Comparison of ENCODE assay signal across 20 mouse cellular contexts in the genomic region with DNA sequence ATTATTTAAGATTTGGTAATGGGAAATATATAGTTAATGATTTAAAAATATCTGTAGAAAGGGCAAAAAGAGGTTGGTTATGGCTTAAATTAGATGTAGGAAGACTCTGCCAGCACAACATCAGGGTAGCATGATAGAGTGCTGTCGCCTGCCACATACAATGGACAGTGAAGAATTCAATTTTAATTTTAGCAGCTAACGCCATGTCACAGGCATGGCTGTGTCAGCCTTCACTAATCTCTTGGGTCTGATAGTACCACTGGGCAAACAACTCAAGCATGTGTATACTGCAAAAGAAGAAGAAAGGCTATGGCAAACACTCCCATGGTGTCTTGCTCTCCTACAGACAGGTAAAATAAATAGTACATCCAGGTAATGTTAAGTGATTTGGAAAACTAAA.
DNase-seq lines count a peak whose midpoint lies in the region; ATAC-seq and TF ChIP-seq lines count a peak whose summit lies in the region.
"Had no signal": no experiment of that assay in that cellular context is flagged by ENCODE, and none has a peak within 500 bp of the region (broad histone marks: within the 10 kb centered on the region; RNA-seq: fewer than 3 reads in every experiment).

No protein-coding gene starts in this region.

- H3K4me1 ChIP-seq in heart, adult 2 months (ENCODE audit: control insufficient read depth, insufficient read depth, low read length), result no peaks in the 10 kb centered on the region; the same call in 1 of the 2 replicates
- H3K4me1 ChIP-seq in heart, embryonic 10.5 days, result peaks cover 3% of the 10 kb centered on the region; the same call in 1 of the 2 replicates
- no peaks in the 10 kb centered on the region for H3K4me1 ChIP-seq in midbrain, embryonic 11.5 days (ENCODE audit: control insufficient read depth, insufficient read depth, low read length)
- H3K4me1 ChIP-seq in midbrain, embryonic 15.5 days, result no peaks in the 10 kb centered on the region
- H3K4me1 ChIP-seq in heart, postnatal 0 days (ENCODE audit: control insufficient read depth, insufficient read depth), result peaks cover 19% of the 10 kb centered on the region; the same call in 1 of the 2 replicates
- H3K4me1 ChIP-seq: embryonic facial prominence, embryonic 12.5 days; forebrain, embryonic 12.5 days; hindbrain, embryonic 10.5 days; intestine, embryonic 15.5 days had no signal

- TF ChIP-seq CTCF in heart, adult 2 months (IDR thresholded peaks at IDR 0.05), result no peak
- no peak for TF ChIP-seq CTCF in heart, postnatal 0 days (IDR thresholded peaks at IDR 0.05; ENCODE audit: low read depth)

- H3K9me3 ChIP-seq in heart, embryonic 10.5 days, result no peaks in the 10 kb centered on the region
- no peaks in the 10 kb centered on the region for H3K9me3 ChIP-seq in midbrain, embryonic 11.5 days (ENCODE audit: control insufficient read depth, low read length)
- H3K9me3 ChIP-seq in midbrain, embryonic 15.5 days, result no peaks in the 10 kb centered on the region
- no peaks in the 10 kb centered on the region for H3K9me3 ChIP-seq in heart, postnatal 0 days (replicated peaks; ENCODE audit: control insufficient read depth, low read length)
- H3K9me3 ChIP-seq: embryonic facial prominence, embryonic 12.5 days; forebrain, embryonic 12.5 days; hindbrain, embryonic 10.5 days; intestine, embryonic 15.5 days had no signal

- H3K79me2 ChIP-seq in heart, adult 2 months (replicated peaks; ENCODE audit: control insufficient read depth, insufficient read depth, low read length), result no peaks in the 10 kb centered on the region

- H3K27ac ChIP-seq in heart, adult 2 months, result peak overlapping the region; percentile 54
- H3K27ac ChIP-seq in heart, embryonic 10.5 days, result no peak overlapping the region
- H3K27ac ChIP-seq in midbrain, embryonic 11.5 days (ENCODE audit: low read depth, low read length), result no peak overlapping the region
- no peak overlapping the region for H3K27ac ChIP-seq in midbrain, embryonic 15.5 days
- peak overlapping the region; percentile 70 for H3K27ac ChIP-seq in heart, postnatal 0 days (ENCODE audit: low read depth)
- H3K27ac ChIP-seq: embryonic facial prominence, embryonic 12.5 days; forebrain, embryonic 12.5 days; hindbrain, embryonic 10.5 days; hindbrain, embryonic 14.5 days; intestine, embryonic 15.5 days had no signal

- WGBS in heart, adult 2 months, result 49% methylated on average over 2 of the region's 2 CpGs
- 73% methylated on average over 2 of the region's 2 CpGs for WGBS in heart, embryonic 10.5 days
- 96% methylated on average over 2 of the region's 2 CpGs for WGBS in midbrain, embryonic 11.5 days
- 87% methylated on average over 2 of the region's 2 CpGs for WGBS in midbrain, embryonic 15.5 days
- 36% methylated on average over 2 of the region's 2 CpGs for WGBS in heart, postnatal 0 days

- H3K4me2 ChIP-seq in midbrain, embryonic 11.5 days, result no peak overlapping the region
- H3K4me2 ChIP-seq in midbrain, embryonic 15.5 days, result no peak overlapping the region
- H3K4me2 ChIP-seq in heart, postnatal 0 days (ENCODE audit: low read depth, low read length), result peak overlapping the region; percentile 18; the same call in 1 of the 2 replicates
- H3K4me2 ChIP-seq: embryonic facial prominence, embryonic 12.5 days; forebrain, embryonic 12.5 days; hindbrain, embryonic 14.5 days; intestine, embryonic 15.5 days had no signal

- no peak for ATAC-seq in midbrain, embryonic 11.5 days (ENCODE audit: low FRiP score)
- ATAC-seq in midbrain, embryonic 15.5 days (replicated peaks), result no peak
- peak; percentile 93 for ATAC-seq in heart, postnatal 0 days (ENCODE audit: insufficient read depth, low read depth)
- ATAC-seq: activated CD4-positive, CD25-positive, alpha-beta regulatory T cell, adult 4 months; forebrain, postnatal 0 days; intestine, embryonic 15.5 days; Patski had no signal

- intact Hi-C loops in heart, adult 2 months (cut with DNase I), result no loop called here
- intact Hi-C loops in left cerebral cortex, postnatal 4 days (cut with DNase I), result no loop called here

- H3K27me3 ChIP-seq in heart, adult 2 months (ENCODE audit: control insufficient read depth, insufficient read depth, low read length), result no peaks in the 10 kb centered on the region
- no peaks in the 10 kb centered on the region for H3K27me3 ChIP-seq in heart, embryonic 10.5 days (ENCODE audit: insufficient read depth, poor library complexity, severe bottlenecking)
- H3K27me3 ChIP-seq in midbrain, embryonic 11.5 days (ENCODE audit: control insufficient read depth, insufficient read depth, low read length), result no peaks in the 10 kb centered on the region
- no peaks in the 10 kb centered on the region for H3K27me3 ChIP-seq in midbrain, embryonic 15.5 days (replicated peaks)
- H3K27me3 ChIP-seq in heart, postnatal 0 days (ENCODE audit: control insufficient read depth, insufficient read depth, low read length), result no peaks in the 10 kb centered on the region
- H3K27me3 ChIP-seq: CH12.LX; embryonic facial prominence, embryonic 12.5 days; forebrain, embryonic 12.5 days; intestine, embryonic 15.5 days; Patski had no signal

- H3K4me3 ChIP-seq in heart, adult 2 months, result no peak overlapping the region
- no peak overlapping the region for H3K4me3 ChIP-seq in heart, embryonic 10.5 days
- no peak overlapping the region for H3K4me3 ChIP-seq in midbrain, embryonic 11.5 days (ENCODE audit: low read depth, low read length)
- no peak overlapping the region for H3K4me3 ChIP-seq in midbrain, embryonic 15.5 days
- no peak overlapping the region for H3K4me3 ChIP-seq in heart, postnatal 0 days (ENCODE audit: low read depth, low read length)
- H3K4me3 ChIP-seq: embryonic facial prominence, embryonic 12.5 days; forebrain, embryonic 12.5 days; hindbrain, embryonic 10.5 days; intestine, embryonic 15.5 days had no signal

- TF ChIP-seq EP300 in heart, adult 2 months (IDR thresholded peaks at IDR 0.05; ENCODE audit: insufficient read depth, low read depth, low read length), result no peak
- no peak for TF ChIP-seq EP300 in heart, postnatal 0 days (IDR thresholded peaks at IDR 0.05; ENCODE audit: low read depth)

- TF ChIP-seq POLR2A in heart, adult 2 months (IDR thresholded peaks at IDR 0.05; ENCODE audit: insufficient read depth, low read depth, low read length), result no peak

- DNase-seq in heart, adult 2 months, result peak in 1 of 2 experiments; percentile 26
- no peak for DNase-seq in heart, embryonic 10.5 days (ENCODE audit: low spot score)
- DNase-seq in midbrain, embryonic 11.5 days (ENCODE audit: low spot score, missing footprints), result peak; percentile 12
- DNase-seq in heart, postnatal 0 days (ENCODE audit: low spot score), result peak; percentile 69
- no peak for DNase-seq in left cerebral cortex, postnatal 4 days
- DNase-seq: adrenal gland, postnatal 14 days; cerebellum, adult 11-12 months; cerebellum, adult 9-10 months; forebrain, postnatal 0 days; gastrocnemius, postnatal 14 days; kidney, adult 18-20 months had no signal

- H3K36me3 ChIP-seq in heart, adult 2 months (ENCODE audit: control insufficient read depth, insufficient read depth, low read length), result peaks cover 4% of the 10 kb centered on the region
- H3K36me3 ChIP-seq in heart, embryonic 10.5 days, result no peaks in the 10 kb centered on the region
- no peaks in the 10 kb centered on the region for H3K36me3 ChIP-seq in midbrain, embryonic 11.5 days (ENCODE audit: control insufficient read depth, insufficient read depth, low read length)
- H3K36me3 ChIP-seq in midbrain, embryonic 15.5 days (replicated peaks), result no peaks in the 10 kb centered on the region
- H3K36me3 ChIP-seq in heart, postnatal 0 days (replicated peaks; ENCODE audit: control insufficient read depth, insufficient read depth, low read length), result no peaks in the 10 kb centered on the region
- H3K36me3 ChIP-seq: embryonic facial prominence, embryonic 12.5 days; forebrain, embryonic 12.5 days; intestine, embryonic 15.5 days had no signal

- no peak overlapping the region for H3K9ac ChIP-seq in heart, adult 2 months (ENCODE audit: low read depth, low read length)
- no peak overlapping the region for H3K9ac ChIP-seq in midbrain, embryonic 11.5 days (ENCODE audit: low read length)
- H3K9ac ChIP-seq in midbrain, embryonic 15.5 days, result no peak overlapping the region
- H3K9ac ChIP-seq in heart, postnatal 0 days (replicated peaks; ENCODE audit: low read depth, low read length), result no peak overlapping the region
- H3K9ac ChIP-seq: embryonic facial prominence, embryonic 12.5 days; forebrain, embryonic 12.5 days; forebrain, postnatal 0 days; hindbrain, embryonic 14.5 days; intestine, embryonic 15.5 days had no signal

Comparison
In these comparisons a context has a peak if more than half of its experiments do, and no peak if none do; other contexts are left out.
1. DNase-seq: peak in midbrain, embryonic 11.5 days (single experiment) and heart, postnatal 0 days (single experiment); none in heart, embryonic 10.5 days (single experiment) and left cerebral cortex, postnatal 4 days (single experiment).
2. H3K27ac ChIP-seq: peak in heart, adult 2 months (single experiment) and heart, postnatal 0 days (single experiment); none in heart, embryonic 10.5 days (single experiment), midbrain, embryonic 11.5 days (single experiment) and midbrain, embryonic 15.5 days (single experiment).